Mouse (Mus musculus) hindbrain, embryonic 14.5 days (tissue): ENCODE results near the gene Dtx2. TPM values are rescaled to one million over a fixed set of nuclear protein-coding genes. Genes with fewer than 3 reads are reported as not detected.

ENCODE experiments used
- ATAC-seq: fragments of 200-750 bp; cut with Nextera tagmentation; 2 replicates; pipeline ENCODE4 v1.8.0; 2017; ENCODE audit warnings: moderate number of reproducible peaks, mild to moderate bottlenecking, moderate TSS enrichment, moderate library complexity; ENCODE audit not compliant: low FRiP score
- DNase-seq: peaks from one replicate; pipeline ENCODE4 v3.0.0-alpha.2; 2015; ENCODE audit warnings: low spot score
- H3K27ac ChIP-seq: fragments of 300-500 bp; sonication (generic); 2 replicates; pipeline ENCODE4 v1.5.1; 2014; ENCODE audit warnings: mild to moderate bottlenecking, moderate library complexity
- H3K27me3 ChIP-seq: fragments of 300-500 bp; sonication (generic); 2 replicates; pipeline ENCODE4 v1.6.1; 2014; ENCODE audit warnings: mild to moderate bottlenecking, low read length, mixed read lengths; ENCODE audit not compliant: control insufficient read depth, insufficient read depth
- H3K36me3 ChIP-seq: fragments of 300-500 bp; sonication (generic); replicated peaks from 2 replicates; pipeline ENCODE4 v1.6.1; 2014; ENCODE audit not compliant: control insufficient read depth, insufficient read depth
- H3K4me1 ChIP-seq: fragments of 300-500 bp; sonication (generic); replicated peaks from 2 replicates; pipeline ENCODE4 v1.6.1; 2014; ENCODE audit warnings: antibody characterized with exemption, low read length, mixed read lengths; ENCODE audit not compliant: control insufficient read depth, insufficient read depth
- H3K4me2 ChIP-seq: fragments of 300-500 bp; sonication (generic); replicated peaks from 2 replicates; pipeline ENCODE4 v1.6.1; 2014; ENCODE audit warnings: mild to moderate bottlenecking, moderate library complexity
- H3K4me3 ChIP-seq: fragments of 300-500 bp; sonication (generic); replicated peaks from 2 replicates; pipeline ENCODE4 v1.5.1; 2014; ENCODE audit warnings: mild to moderate bottlenecking, low read length
- H3K9ac ChIP-seq: fragments of 300-500 bp; sonication (generic); 2 replicates; pipeline ENCODE4 v1.6.1; 2014
- H3K9me3 ChIP-seq: fragments of 300-500 bp; sonication (generic); 2 replicates; pipeline ENCODE4 v1.6.1; 2016; ENCODE audit warnings: low read length; ENCODE audit not compliant: control insufficient read depth
- WGBS: fragments of 180-500 bp; shearing (Covaris S2); extraction: QIAGEN DNeasy Blood & Tissue Kit; methylation state at CpG from one replicate; pipeline ENCODE4 v1.1.7; 2014; 5-methylcytosine and 5-hydroxymethylcytosine counted together
- polyA plus RNA-seq: library from polyadenylated mRNA; unstranded; fragments of >200 nt; fragmentation: Nextera tagmentation; extraction: Ambion mirVana; gene quantifications from 2 replicates; pipeline ENCODE4 v1.2.1, GENCODE M21; 2014

Gene Dtx2
- polyA plus RNA-seq, result 23.1 and 24.2 TPM in 2 replicates

DNA sequence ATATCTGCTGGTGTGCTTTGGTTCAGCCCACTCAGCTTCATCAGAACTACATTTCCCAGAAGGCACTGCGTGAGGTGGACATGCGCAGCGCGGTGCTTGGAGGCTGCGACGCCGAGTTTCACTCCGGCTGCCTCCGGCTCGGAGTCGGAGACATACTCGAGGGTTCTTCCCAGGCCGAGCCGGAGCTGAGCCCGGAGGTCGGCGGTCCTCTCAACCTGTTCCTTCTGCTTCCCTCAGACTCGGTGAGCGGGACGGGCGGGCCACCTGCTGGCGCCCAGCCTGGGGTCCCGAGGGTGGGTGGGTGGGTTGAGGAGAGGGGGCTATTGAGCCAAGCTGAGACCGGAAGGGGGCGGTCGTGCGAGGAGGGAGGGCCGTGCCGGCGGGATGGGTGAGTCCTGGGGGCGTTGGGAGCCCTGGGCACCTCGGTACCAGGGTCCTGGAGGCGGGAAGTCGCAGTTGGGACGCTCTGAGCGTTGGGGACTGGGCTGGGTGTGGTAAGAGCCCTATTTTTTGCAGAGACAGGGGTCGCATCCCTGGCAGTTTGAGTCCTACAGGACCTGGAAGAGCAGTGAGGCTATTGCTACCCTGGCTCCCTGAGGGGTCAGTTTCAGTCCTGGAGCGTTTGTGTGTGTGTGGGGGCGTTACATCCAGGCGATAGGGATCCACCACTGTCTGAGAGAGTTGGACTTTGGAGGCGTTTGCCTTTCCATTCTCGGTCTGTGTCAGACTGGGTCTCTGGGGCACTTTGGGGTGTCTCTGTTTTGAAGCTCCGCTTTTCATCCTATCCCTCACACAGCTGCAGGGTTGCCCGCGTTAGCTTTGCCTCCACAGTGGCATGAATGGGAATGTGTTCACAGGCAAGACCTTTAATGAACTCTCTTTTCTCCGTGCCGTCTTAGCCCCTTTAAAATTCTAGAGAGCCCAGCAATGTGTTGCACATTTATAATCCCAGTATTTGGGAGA lies at the start of gene Dtx2:
Gene Dtx2 (plus strand): TSS at position 76 of the 963 bp plus-strand sequence.
- H3K4me3 ChIP-seq, result peak within 1 kb of the TSS; percentile 83
- no peaks in the 10 kb centered on the region for H3K9me3 ChIP-seq
- peaks cover 6% of the 10 kb centered on the region for H3K4me1 ChIP-seq
- peak within 1 kb of the TSS; percentile 85 for H3K4me2 ChIP-seq
- peak within 1 kb of the TSS; percentile 89 for H3K9ac ChIP-seq
- H3K27ac ChIP-seq, result peak within 1 kb of the TSS; percentile 86
- peak; percentile 97 for DNase-seq
- no peaks in the 10 kb centered on the region for H3K27me3 ChIP-seq
- peak; percentile 94 for ATAC-seq
- under 1% methylated on average over 47 of the region's 47 CpGs for WGBS
- peaks cover 33% of the 10 kb centered on the region for H3K36me3 ChIP-seq

DNA sequence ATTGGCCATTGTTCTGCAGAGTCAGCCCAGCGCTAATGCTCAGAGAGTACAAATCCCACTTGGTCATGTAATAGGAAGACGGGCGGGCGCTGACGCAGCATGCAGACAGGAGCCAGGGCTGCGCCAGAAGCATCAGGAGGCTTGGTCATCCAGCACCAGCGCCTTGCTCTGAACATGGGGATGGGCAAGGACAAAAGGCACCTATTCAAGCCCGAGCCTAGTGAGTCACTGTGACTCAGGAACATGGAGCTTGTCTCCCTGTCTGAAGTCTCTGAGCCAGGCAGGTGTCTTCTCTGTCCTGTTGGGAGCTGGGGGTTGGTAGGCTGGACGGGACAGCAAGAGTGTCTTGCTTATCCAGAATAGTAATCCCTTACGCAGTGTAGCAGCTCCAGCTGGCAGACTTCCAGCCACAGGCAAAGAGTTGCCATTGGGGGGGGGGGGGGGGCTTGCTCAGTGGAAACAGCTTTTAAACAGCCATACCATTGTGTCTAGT lies 48.6 kb upstream of the Dtx2 start:
- Histone ChIP-seq H3K36me3 (no peaks in the 10 kb centered on the region), H3K4me1 (0 out of 2 replicates have a peak, but pooled peaks cover 3% of the 10 kb centered on the region), H3K27ac (0 out of 2 replicates have a peak overlapping the region, but pooled peaks have one; percentile 51), H3K27me3 (no peaks in the 10 kb centered on the region), H3K4me3 (no peak overlapping the region), H3K9ac (no peak overlapping the region), H3K4me2 (peak overlapping the region; percentile 24), H3K9me3 (no peaks in the 10 kb centered on the region)
- ATAC-seq, result no peak
- WGBS, result 42% methylated on average over 10 of the region's 10 CpGs
- no peak for DNase-seq

DNA sequence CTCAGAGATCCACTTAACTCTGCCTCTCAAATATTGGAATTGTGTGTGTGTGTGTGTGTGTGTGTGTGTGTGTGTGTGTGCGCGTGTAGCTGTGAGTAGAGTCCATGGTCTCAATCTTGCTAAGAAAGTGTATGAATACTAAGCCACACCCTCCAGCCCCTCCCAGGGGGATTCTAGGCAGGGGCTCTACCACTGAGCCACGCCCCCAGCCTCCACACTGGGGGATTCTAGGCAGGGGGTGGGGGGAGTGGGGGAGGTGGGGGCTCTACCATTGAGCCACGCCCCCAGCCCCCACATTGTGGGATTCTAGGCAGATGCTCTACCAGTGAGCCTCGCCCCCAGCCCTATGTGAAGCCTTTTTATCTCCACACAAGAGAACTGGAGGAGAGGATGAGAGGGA lies 48.0 kb upstream of the Dtx2 start:
- Histone ChIP-seq H3K27me3 (no peaks in the 10 kb centered on the region), H3K4me3 (no peak overlapping the region), H3K27ac (no peak overlapping the region), H3K4me1 (0 out of 2 replicates have a peak, but pooled peaks cover 3% of the 10 kb centered on the region), H3K36me3 (no peaks in the 10 kb centered on the region), H3K9me3 (no peaks in the 10 kb centered on the region), H3K9ac (no peak overlapping the region), H3K4me2 (no peak overlapping the region; the same call in 1 of the 2 replicates)
- 64% methylated on average over 5 of the region's 5 CpGs for WGBS
- ATAC-seq (no peak), DNase-seq (no peak)

DNA sequence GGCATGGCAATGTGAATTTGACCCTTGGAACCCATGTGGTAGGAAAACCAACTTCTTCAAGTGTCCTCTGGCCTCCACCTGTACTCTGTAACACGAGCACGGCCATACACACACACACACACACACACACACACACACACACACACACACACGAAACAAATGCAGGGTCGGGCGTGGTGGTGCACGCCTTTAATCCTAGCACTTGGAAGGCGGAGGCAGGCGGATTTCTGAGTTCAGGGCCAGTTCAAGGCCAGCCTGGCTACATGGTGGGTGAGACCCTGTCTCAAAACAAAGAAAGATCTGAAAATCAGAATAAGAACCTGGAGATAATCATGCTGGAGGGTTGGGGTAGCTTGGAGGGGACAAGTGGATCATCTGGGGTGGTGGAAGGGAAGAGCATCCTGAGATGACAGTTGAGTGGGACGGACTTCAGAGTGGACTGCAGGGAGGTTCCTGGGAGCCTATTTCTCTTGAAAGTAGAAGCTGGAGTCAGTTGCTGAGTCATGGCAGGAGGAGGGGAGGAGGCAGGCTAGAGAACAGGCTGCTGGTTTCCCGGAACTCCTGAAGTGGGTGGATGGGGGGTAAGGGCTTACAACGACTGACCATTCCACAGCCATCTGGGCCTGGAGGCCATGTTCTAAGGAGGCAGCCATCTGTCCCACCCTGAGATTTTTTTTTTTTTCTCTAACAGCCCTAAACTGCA lies 43.7 kb upstream of the Dtx2 start:
- no peak overlapping the region for H3K4me3 ChIP-seq
- H3K9ac ChIP-seq, result no peak overlapping the region
- 84% methylated on average over 11 of the region's 11 CpGs for WGBS
- no peaks in the 10 kb centered on the region for H3K36me3 ChIP-seq
- no peak overlapping the region for H3K27ac ChIP-seq
- 0 out of 2 replicates have a peak, but pooled peaks cover 2% of the 10 kb centered on the region for H3K4me1 ChIP-seq
- no peaks in the 10 kb centered on the region for H3K27me3 ChIP-seq
- H3K9me3 ChIP-seq, result no peaks in the 10 kb centered on the region
- no peak for ATAC-seq
- DNase-seq, result no peak
- no peak overlapping the region for H3K4me2 ChIP-seq

DNA sequence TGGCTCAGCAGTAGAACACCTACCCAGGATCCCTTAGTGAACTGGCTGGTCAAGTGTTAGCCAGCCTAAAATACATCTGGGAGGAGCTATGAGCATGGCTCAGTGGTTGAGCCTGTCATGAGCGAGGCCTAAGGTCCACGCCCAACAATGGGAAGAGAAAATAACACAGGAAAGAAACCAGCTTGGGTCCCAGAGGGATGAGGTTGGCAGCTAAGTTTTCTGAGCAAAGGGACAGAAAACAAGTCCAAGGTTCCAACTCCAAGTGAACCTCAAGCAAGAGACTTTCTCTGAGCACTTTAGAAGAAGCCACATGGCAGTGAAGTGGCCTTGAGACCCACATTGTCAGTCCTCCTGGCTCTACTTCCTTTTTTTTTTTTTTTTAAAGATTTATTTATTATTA lies 42.9 kb upstream of the Dtx2 start:
- 91% methylated on average over 2 of the region's 2 CpGs for WGBS
- Histone ChIP-seq H3K9ac (no peak overlapping the region), H3K36me3 (no peaks in the 10 kb centered on the region), H3K27me3 (no peaks in the 10 kb centered on the region), H3K9me3 (no peaks in the 10 kb centered on the region), H3K4me2 (no peak overlapping the region), H3K4me1 (peaks cover under 1% of the 10 kb centered on the region; the same call in 1 of the 2 replicates), H3K4me3 (no peak overlapping the region), H3K27ac (no peak overlapping the region)
- no peak for ATAC-seq
- no peak for DNase-seq

DNA sequence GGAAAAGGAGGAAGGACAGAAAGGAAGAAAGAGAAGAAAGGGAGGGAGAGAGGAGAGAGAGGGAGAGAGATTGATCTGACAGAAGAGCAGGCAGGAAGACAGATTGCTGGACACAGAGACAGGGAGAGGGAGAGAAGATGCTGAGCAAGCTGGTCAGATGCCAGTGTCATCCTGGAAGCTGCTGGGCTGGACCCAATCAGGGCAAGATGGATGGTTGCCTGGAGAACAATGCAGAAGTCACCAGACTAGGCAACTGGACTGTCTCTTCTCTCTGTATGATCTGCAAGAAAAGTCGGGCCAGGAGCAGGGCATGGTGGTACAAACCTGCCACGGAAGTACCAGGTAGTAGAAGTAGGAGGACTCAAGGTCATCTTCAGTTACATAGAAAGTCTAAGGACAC lies 41.8 kb upstream of the Dtx2 start:
- no peaks in the 10 kb centered on the region for H3K27me3 ChIP-seq
- WGBS, result 83% methylated on average over 2 of the region's 2 CpGs
- DNase-seq (no peak), ATAC-seq (no peak)
- H3K9me3 ChIP-seq, result no peaks in the 10 kb centered on the region
- no peak overlapping the region for H3K9ac ChIP-seq
- peaks cover 7% of the 10 kb centered on the region for H3K4me1 ChIP-seq
- no peak overlapping the region for H3K27ac ChIP-seq
- no peaks in the 10 kb centered on the region for H3K36me3 ChIP-seq
- H3K4me3 ChIP-seq, result no peak overlapping the region
- no peak overlapping the region for H3K4me2 ChIP-seq

DNA sequence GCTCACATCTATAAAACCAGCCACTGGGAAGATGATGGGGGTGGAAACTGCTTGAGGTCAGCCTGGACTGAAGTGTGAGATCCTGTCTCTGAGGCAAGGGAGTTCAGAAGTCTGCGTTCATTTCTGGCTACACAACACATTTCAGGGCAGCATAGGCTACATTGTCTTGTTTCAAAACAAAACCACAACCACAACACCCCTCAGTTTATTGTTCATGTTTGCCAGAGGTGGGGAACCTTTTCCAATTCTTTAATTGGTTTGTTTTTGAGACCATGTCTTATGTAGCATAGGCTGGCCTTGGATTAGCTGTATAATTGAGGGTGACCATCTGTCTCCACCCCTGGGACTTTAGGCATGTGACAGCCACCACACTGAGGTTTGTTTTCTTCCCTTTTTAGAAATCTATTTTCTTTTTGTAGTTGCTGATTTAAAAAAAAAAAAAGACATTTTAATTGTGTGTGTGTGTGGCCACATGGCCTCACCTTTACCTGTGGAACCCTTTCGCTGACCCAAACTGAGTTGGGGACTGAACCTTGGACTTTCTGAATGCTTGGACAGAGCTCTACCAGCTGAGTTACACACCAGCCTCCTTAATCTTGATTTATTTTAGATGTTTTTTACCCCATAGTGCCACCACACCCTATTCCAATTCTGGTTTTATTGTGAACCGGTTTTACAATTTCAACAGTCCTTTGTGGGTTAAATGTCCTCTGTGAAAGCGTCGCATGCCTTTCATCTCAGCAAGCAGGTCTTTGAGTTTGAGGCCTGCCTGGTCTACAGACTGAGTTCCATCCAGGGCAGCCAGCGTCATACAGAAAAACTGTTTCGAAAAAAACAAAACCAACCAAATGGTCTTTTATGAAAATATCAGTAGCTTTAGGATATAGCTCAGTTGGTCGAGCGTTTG lies 38.0 kb upstream of the Dtx2 start:
- 81% methylated on average over 9 of the region's 9 CpGs for WGBS
- H3K27me3 ChIP-seq, result no peaks in the 10 kb centered on the region
- no peaks in the 10 kb centered on the region for H3K36me3 ChIP-seq
- no peak for DNase-seq
- H3K4me2 ChIP-seq, result peak overlapping the region; percentile 66
- H3K9ac ChIP-seq, result peak overlapping the region; percentile 57; the same call in 1 of the 2 replicates
- peaks cover 8% of the 10 kb centered on the region for H3K4me1 ChIP-seq
- H3K4me3 ChIP-seq, result 0 out of 2 replicates have a peak overlapping the region, but pooled peaks have one; percentile 28
- no peaks in the 10 kb centered on the region for H3K9me3 ChIP-seq
- ATAC-seq, result no peak
- H3K27ac ChIP-seq, result peak overlapping the region; percentile 88

DNA sequence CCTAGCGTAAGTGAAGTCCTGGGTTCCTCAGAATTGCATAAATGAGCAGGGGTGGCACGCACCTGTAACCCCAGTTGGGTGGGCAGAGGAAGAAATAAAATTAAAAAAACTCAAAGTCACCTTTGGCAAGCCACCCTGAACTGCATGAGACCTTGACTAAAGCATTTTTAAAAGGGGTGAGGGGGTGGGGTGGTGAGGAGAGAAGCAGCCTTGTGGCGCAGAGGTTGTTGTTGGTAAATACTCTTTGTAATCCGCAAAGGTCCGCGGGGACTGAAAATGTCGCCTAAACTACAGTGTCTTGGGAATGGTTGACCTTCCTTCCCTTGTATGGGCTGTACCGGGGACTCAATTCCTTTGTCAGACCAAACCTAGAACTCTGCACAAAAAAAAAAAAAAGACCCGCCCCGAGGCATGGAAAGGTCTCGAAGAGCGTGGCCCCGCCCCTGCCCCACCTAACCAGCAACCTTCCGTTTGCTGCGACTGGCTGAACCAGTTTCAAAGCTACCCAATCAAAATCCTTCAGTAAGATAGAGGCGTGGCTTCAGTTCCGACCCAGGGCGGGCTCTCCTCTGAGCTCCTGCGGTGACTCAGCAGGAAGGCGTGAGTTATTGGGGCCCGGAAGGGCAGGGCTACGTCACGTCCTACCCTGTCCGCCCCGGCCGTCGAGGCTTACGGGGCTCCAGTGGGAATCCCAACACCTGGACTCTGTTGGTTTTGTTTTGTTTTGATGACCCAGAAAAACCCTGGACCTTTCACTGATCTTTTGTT lies 37.2 kb upstream of the Dtx2 start:
- 8% methylated on average over 28 of the region's 28 CpGs for WGBS
- Histone ChIP-seq H3K27ac (peak overlapping the region; percentile 88), H3K4me1 (peaks cover 13% of the 10 kb centered on the region), H3K9ac (peak overlapping the region; percentile 57), H3K36me3 (no peaks in the 10 kb centered on the region), H3K9me3 (no peaks in the 10 kb centered on the region), H3K27me3 (no peaks in the 10 kb centered on the region), H3K4me2 (peak overlapping the region; percentile 66), H3K4me3 (peak overlapping the region; percentile 28)
- ATAC-seq (peak; percentile 80), DNase-seq (peak; percentile 89)
